Mouse (Mus musculus): Measurements from ENCODE around the gene Dynll1.

DNA sequence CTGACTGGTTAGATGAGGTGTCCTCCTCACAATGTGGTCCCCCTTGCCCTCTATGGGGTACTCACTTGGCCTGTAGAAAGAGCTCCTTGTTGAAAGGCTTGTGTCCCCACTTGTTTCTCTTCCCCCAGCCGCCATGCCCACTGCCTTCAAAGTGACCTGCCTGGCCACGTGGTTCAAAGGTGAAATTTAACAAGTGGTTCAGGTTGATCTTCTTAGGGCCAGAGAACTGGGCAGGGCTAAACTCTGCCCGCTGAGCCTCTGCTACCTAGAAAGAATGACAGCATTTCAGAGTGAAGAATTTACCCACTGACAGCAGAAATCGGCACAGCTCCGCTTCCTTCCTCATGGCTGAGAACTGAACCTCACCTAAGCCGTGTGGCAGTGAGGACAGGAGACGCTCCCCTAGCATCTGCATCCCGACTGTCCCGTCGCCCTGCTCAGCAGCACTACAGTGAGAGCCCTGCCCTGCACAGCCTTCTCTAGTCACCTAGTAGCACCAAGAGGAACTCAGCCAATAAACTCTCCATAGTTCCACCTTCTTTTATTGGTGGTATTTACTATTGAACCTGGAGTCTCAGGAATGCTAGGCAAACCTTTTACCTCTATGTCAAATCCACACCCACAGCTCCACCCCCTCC lies 43.8 kb downstream of the Dynll1 start:
- TF ChIP-seq TAL1 (IDR thresholded peaks at IDR 0.05; ENCODE audit: low read length): no peak
- no peak for TF ChIP-seq GATA1 (IDR thresholded peaks at IDR 0.05; ENCODE audit: low read length)
